Mouse (Mus musculus): ENCODE measurements around the gene D430041D05Rik.

DNA sequence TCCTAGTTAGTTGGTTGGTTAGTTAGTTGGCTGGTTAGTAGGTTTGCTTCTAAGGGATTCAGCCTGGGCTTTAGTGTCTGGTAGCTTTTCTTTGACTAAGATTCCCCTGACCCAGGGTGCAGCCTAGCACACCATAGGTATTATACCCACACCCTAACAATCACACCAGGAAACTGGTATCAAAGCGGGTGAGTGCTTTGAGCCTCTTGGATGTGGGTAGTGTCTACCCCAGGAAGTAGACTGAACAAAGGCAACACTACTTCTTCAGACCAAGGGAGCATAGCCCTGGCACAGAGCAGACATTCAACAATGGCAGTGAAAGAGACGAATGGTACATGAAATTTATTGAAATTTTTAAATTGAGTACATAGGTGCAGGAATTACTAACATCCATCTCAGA lies 24.9 kb downstream of the D430041D05Rik start:
- no peak for TF ChIP-seq EP300 (IDR thresholded peaks at IDR 0.05; ENCODE audit: low read length)
- no peak for TF ChIP-seq NELFE (IDR thresholded peaks at IDR 0.05; ENCODE audit: low read depth, low read length)
- no peak for TF ChIP-seq USF1 (IDR thresholded peaks at IDR 0.05; ENCODE audit: low read depth, low read length)
- no peak for TF ChIP-seq TBP (conservative IDR thresholded peaks at IDR 0.05; ENCODE audit: low read depth, low read length)
- no peak for TF ChIP-seq ZNF384 (IDR thresholded peaks at IDR 0.05; ENCODE audit: low read depth, low read length)
- no peak for TF ChIP-seq MAX (IDR thresholded peaks at IDR 0.05; ENCODE audit: low read length)
- no peak for TF ChIP-seq ELF1 (IDR thresholded peaks at IDR 0.05; ENCODE audit: low read depth, low read length)
- no peak for TF ChIP-seq POLR2A (IDR thresholded peaks at IDR 0.05; ENCODE audit: low read depth, low read length)
- no peak for TF ChIP-seq CTCF (conservative IDR thresholded peaks at IDR 0.05 in 1 of 2, IDR thresholded peaks at IDR 0.05 in 1 of 2; ENCODE audit: low read depth in 2 of 2, low read length in 2 of 2)
- no peak for TF ChIP-seq JUND (conservative IDR thresholded peaks at IDR 0.05; ENCODE audit: low read depth, low read length)
- TF ChIP-seq MEF2A (IDR thresholded peaks at IDR 0.05; ENCODE audit: borderline replicate concordance, low read depth, low read length): no peak
